Mouse (Mus musculus): ENCODE results near the gene Gm47995.
"Not testable (repeated sequence)": the region's sequence is repeated elsewhere in the genome, so short reads cannot be mapped to it uniquely, and the experiment has no call there.

Gm47995 gene

GRCm38 (mm10) chr1:151198120-151198519 is at the start of gene Gm47995:
Gene Gm47995, plus strand, starts transcription at chr1:151198448.
- peak; percentile 24 to 42 for DNase-seq (ENCODE audit: low spot score in 2 of 2)

- DNase-seq (ENCODE audit: low spot score in 2 of 2): no peak
These were observed 48.0 kb upstream of the Gm47995 start for GRCm38 (mm10) chr1:151150211-151150610.

DNA sequence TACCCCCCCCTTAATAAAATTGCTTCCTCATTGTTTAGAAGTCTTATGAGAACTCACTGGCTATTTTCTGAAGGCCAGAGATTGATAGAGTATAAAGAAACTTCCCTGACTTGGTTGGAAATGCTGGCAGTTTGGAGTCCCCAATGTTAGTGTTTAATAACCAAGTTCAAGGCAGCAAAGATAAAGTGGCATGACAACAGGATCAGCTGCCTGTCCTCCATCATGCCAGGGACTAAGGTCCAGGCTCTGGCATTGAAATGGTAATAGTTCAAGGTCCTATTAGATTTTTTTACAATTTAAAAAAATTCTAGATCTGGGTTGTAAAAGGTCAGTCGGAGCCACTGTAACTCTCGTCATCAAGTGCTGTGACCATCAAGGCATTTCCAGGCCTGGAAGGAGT is 47.2 kb upstream of the Gm47995 start:
- DNase-seq (ENCODE audit: low spot score in 2 of 2): no peak

DNA sequence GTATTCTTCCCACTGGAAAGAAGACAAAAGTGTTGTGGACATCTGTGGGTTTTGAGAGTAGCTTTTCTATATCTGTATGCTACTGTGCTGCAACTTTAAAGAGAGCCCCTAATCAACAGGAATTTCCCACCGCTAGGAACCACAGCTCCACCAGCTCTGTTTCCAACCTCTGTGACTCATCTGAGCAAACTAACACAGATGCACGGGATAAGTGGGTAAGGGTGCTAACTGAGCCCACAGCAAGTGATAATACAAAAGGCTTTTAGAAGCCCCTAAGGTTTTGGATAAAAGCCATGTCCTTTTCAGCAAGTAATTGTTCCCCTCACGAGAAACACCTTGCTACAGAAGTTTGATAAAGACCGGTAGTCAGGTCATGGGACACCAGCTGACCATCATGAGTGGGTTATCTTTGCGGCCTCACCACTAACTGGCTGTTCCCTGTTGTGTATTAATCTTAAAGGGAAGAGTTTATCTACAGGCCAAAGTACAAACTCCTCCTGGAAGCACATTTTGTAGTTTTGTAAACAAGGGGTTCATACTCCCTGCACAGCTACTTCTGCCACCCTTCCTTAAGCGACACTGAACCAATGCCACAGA is 45.1 kb upstream of the Gm47995 start:
- no peak for DNase-seq (ENCODE audit: low spot score in 2 of 2)

GRCm38 (mm10) chr1:151154131-151154530 is 44.1 kb upstream of the Gm47995 start:
- DNase-seq (ENCODE audit: low spot score in 2 of 2): not testable (repeated sequence)

DNA sequence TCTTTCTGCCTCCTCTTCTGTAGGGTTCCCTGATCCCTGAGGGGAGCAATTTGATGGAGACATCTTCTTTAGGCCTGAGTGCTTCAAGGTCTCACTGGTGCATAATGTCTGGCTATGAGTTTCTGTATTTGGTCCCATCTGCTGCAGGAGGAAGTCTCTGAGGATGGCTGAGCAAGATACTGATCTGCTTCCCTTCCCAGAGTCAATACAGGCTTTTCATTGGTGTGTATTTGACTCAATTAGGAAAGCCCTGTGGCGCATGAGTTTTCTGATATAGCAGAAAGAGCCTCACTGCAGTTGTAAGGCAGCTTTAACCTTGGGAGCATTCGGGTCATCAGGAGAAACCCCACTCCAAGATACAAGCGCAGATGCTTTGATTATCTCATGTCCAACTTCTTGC is 42.1 kb upstream of the Gm47995 start:
- DNase-seq (ENCODE audit: low spot score in 2 of 2): no peak

DNA sequence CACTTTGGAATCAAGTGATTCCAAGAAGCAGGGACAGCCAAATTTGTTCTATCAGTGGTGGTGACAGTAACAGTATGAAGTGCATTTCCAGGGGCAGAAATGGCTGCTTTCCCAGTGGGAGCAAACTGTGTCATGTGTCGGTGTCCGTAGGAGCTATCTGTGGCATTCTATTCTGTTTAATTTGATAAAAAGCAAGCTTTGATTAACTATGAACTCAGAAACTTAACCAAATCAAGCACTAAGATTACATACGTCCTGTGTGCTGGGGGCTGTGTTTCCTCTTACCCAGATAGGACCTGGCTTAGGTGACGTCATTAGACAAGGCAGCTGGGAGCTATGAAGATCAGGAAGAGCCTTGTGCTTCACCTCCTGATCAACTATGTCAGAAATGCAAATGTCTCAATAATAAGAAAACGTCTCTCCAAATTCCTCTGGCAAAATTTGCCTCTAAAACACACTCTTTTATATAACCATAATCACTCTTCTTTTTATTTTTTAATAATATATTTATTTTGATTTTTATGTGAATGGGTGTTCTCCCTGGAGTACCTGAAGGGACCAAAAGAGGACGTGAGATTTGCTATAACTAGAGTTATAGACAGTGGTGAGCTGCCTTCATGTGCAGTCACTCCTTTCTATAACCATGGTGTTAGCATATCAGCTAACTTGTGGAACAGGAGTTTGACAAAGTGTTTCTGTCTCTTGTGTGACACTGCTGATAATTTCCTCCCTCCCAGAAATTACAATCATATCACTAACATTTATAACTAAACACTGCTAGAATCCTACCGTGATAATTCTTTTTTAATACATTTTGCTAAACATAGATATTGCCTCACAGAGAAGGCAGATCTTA is 41.2 kb upstream of the Gm47995 start:
- no peak for DNase-seq (ENCODE audit: low spot score in 2 of 2)

- no peak for DNase-seq (ENCODE audit: low spot score in 2 of 2)
These were observed 40.0 kb upstream of the Gm47995 start for GRCm38 (mm10) chr1:151157963-151158856.

- DNase-seq (ENCODE audit: low spot score in 2 of 2): no peak
These were observed 39.3 kb upstream of the Gm47995 start for GRCm38 (mm10) chr1:151158857-151159510.

- no peak for DNase-seq (ENCODE audit: low spot score in 2 of 2)
These were observed 32.2 kb upstream of the Gm47995 start for GRCm38 (mm10) chr1:151166031-151166430.

DNA sequence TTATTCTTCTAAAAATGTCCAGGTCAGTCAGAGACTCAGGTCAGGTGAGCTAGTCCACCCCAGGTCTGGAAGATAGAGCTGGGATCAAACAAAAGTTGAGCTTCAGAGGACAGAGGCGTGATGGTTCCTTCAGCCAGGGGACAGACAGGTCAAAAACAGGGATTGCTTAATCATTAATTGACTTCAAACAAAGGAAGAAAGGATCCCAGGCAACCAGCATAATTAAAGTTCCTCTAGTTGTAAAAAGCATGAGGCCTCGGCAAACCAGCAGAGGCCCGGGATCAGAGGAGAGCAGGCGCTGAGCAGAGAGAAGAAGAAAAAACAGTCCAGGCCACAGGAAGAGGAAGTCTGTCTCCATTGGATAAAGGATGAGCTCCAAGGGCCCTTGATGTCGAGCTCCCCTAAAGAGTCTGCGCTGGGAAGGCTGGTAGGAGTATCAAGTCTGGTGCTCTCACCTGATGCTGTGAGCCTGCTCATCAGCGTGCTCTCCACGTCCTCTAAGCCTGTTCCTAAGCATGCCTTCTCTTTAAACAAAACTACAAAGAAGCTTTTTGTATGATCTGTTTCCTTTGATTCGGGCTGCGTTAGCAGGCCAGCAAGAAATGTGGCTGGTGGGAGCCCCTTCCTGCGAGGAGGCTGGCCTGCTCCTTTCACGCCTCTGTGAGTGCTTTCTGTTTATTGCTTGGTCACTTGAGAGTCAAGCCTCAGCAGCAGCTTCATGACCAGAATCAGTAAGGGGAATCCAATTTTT is 30.8 kb upstream of the Gm47995 start:
- DNase-seq (ENCODE audit: low spot score in 2 of 2): no peak

DNA sequence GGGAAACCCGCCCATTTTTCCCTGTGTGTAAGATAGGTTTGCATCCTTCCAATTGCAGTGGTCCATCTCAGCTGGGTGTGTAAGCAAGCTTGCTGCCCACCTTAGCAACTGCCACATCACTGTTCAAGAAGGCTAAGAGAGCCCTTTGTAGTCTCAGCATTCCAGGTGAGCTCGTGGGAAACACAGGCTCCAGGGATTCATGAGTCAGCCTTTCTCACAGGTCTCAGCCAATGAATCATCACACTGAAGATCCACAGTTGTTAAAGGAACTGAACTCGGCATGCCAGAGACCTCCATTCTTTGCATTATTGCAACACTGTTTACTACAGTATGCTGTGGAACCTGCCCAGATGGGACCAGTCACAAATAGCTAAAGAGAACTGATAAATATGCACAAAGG is 29.6 kb upstream of the Gm47995 start:
- no peak for DNase-seq (ENCODE audit: low spot score in 2 of 2)

GRCm38 (mm10) chr1:151171572-151172461 is 26.4 kb upstream of the Gm47995 start:
- DNase-seq (ENCODE audit: low spot score in 2 of 2): no peak

- DNase-seq (ENCODE audit: low spot score in 2 of 2): peak in 1 of 2 experiments; percentile 27
These were observed 21.0 kb upstream of the Gm47995 start for GRCm38 (mm10) chr1:151177030-151177936.

DNA sequence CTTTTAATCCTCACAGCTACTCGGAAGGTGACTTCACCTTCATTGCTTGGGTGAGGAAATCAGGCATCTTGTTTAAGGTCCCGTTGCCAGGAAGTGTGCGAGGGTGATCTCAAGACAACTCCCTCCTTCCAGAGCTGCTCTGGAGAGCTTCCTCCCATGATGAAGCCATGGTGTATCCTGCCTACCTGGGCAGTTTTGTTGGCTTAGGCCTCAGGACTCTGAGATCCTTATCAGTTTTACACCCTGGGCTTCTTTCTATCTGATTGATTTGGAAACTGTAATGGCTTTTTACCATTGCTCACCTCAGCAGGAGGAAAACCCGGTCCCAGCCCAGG is 20.3 kb upstream of the Gm47995 start:
- DNase-seq (ENCODE audit: low spot score in 2 of 2): no peak

GRCm38 (mm10) chr1:151178505-151179083 is 19.7 kb upstream of the Gm47995 start:
- DNase-seq (ENCODE audit: low spot score in 2 of 2): no peak

DNA sequence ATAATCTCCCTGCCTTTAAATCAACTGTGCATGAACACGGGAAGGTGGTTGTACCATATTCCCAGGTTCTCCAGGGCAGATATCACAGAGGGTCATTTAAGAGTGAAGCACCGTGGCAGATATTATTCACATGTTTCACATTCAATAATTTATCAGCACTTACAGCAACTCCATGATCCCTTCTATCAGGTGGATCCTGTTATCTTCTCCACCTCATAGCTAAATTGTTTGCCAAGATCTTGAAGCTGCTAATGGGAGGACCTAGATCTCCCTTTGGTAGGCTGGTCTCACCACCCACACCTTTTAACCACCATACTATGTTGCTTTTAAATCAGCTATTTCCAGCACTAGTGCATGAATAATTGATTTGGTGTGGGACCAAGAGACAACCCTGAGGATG is 18.1 kb upstream of the Gm47995 start:
- no peak for DNase-seq (ENCODE audit: low spot score in 2 of 2)

DNA sequence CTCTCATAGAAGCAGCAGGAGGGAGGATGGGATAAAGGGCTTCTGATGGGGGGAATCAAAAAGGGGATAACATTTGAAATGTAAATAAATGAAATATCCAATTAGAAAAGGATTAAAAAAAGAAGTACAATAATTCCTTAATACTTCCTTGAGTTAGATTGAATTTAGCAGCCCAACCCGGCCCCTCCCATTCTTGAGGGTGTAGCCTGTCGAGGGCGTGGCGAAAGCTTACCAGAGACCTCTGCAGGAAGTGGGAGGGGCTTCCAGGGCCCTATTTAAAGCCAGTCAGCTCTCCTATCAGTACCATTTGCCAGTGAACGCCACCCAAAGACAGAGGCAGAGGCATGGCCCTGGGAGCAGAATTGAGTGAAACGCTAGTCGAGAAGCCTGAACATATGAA is 16.0 kb upstream of the Gm47995 start, which contains the start of gene Gm47985:
Gm47985 (plus strand) TSS at position 272 of the 400 bp plus-strand sequence.
- not testable (repeated sequence) for DNase-seq (ENCODE audit: low spot score in 2 of 2)

DNA sequence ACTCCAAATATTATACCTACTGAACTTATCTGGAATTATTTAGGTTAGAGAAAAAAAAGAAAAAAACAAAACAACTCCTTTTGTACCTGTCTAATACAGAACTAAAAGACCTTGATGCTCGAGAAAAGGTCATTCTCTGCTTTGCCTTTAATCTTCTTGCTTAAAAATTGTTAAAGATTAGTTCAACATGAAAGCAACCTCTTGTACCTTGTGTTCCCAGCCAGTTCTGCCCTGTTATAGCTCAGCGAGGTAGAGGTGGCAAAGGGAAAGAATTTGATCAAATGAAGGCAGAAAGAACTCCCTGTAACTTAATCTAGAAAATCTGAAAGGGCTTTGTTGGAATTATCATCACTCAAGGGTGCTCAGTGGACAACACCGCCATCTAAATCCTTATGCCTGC is 12.1 kb upstream of the Gm47995 start:
- DNase-seq (ENCODE audit: low spot score in 2 of 2): not testable (repeated sequence)

All from spleen, postnatal 4 days (tissue).